In genomic region chr2:161108933-161109371, GRCm38 (mm10) we compare ENCODE assay signal across 8 mouse cellular contexts. TPM values are rescaled to one million over a fixed set of nuclear protein-coding genes. Genes with fewer than 3 reads are reported as not detected.
DNase-seq lines count a peak whose midpoint lies in the region; ATAC-seq lines count a peak whose summit lies in the region.

TSS of gene Chd6 (minus strand) at chr2:161109075.

- H3K9ac ChIP-seq in kidney, embryonic 15.5 days = peak within 1 kb of the TSS; percentile 98

- H3K4me3 ChIP-seq in heart, embryonic 10.5 days = peak within 1 kb of the TSS; percentile 96
- H3K4me3 ChIP-seq in kidney, embryonic 15.5 days (replicated peaks) = peak within 1 kb of the TSS; percentile 97

- ATAC-seq in erythroblast, adult 5-6 weeks (replicated peaks; ENCODE audit: low FRiP score, poor library complexity, severe bottlenecking) = peak; percentile 98
- peak; percentile 99 for ATAC-seq in kidney, embryonic 15.5 days (replicated peaks; ENCODE audit: low FRiP score)
- ATAC-seq in monocyte, adult 5-6 weeks (replicated peaks; ENCODE audit: insufficient number of reproducible peaks, low FRiP score, low TSS enrichment, poor library complexity, severe bottlenecking) = peak; percentile 99

- peak; percentile 96 to 97 for DNase-seq in B cell, adult 2 months
- peak; percentile 100 for DNase-seq in brain, adult 2 months (ENCODE audit: low read depth, low spot score)
- peak; percentile 100 for DNase-seq in heart, embryonic 10.5 days (ENCODE audit: low spot score)
- peak; percentile 97 for DNase-seq in liver
- DNase-seq in spleen, postnatal 4 days (ENCODE audit: low spot score in 2 of 2) = peak; percentile 96 to 97

- 0% methylated on average over 22 of the region's 27 CpGs for WGBS in heart, embryonic 10.5 days
- WGBS in kidney, embryonic 15.5 days = 1% methylated on average over 27 of the region's 27 CpGs

- H3K36me3 ChIP-seq in heart, embryonic 10.5 days = 0 out of 2 replicates have a peak, but pooled peaks cover 3% of the 10 kb centered on the region
- 0 out of 2 replicates have a peak, but pooled peaks cover 6% of the 10 kb centered on the region for H3K36me3 ChIP-seq in kidney, embryonic 15.5 days

- peak within 1 kb of the TSS; percentile 88 for H3K4me2 ChIP-seq in kidney, embryonic 15.5 days

- no peaks in the 10 kb centered on the region for H3K27me3 ChIP-seq in heart, embryonic 10.5 days (ENCODE audit: insufficient read depth, poor library complexity, severe bottlenecking)
- H3K27me3 ChIP-seq in kidney, embryonic 15.5 days = no peaks in the 10 kb centered on the region

- H3K9me3 ChIP-seq in heart, embryonic 10.5 days = no peaks in the 10 kb centered on the region
- H3K9me3 ChIP-seq in kidney, embryonic 15.5 days (replicated peaks) = no peaks in the 10 kb centered on the region

- peaks cover 17% of the 10 kb centered on the region for H3K4me1 ChIP-seq in heart, embryonic 10.5 days
- peaks cover 24% of the 10 kb centered on the region for H3K4me1 ChIP-seq in kidney, embryonic 15.5 days

- H3K27ac ChIP-seq in heart, embryonic 10.5 days = peak within 1 kb of the TSS; percentile 99
- peak within 1 kb of the TSS; percentile 100 for H3K27ac ChIP-seq in kidney, embryonic 15.5 days

RNA-seq across cellular contexts. Expression of gene Chd6, which starts in this region (rescaled TPM):
- 11.3 and 22.4 TPM in 2 replicates for total RNA-seq in erythroblast, adult 5-6 weeks (2015; ENCODE audit: low replicate concordance)
- 22.7 and 26.5 TPM in 2 replicates for total RNA-seq in erythroblast, adult 5-6 weeks (2017; ENCODE audit: low replicate concordance)
- 16.6 and 22.9 TPM in 2 replicates for polyA plus RNA-seq in heart, embryonic 10.5 days (2016; fragmentation: Nextera tagmentation; extraction: Ambion mirVana)
- polyA plus RNA-seq in kidney, embryonic 15.5 days (2015; fragmentation: Nextera tagmentation; extraction: Ambion mirVana) = 31.2 and 32.9 TPM in 2 replicates
- total RNA-seq in monocyte, adult 5-6 weeks (2017) = 30.0 to 80.8 TPM (median 51.0 TPM) in 3 replicates

Comparison
In these comparisons a context has a peak if more than half of its experiments do, and no peak if none do; other contexts are left out.
1. Peak in every context shown above with its lines: DNase-seq, ATAC-seq, H3K4me3 ChIP-seq and H3K27ac ChIP-seq.